Mouse (Mus musculus): ENCODE data around the gene Fmnl2. TPM values are rescaled to one million over a fixed set of nuclear protein-coding genes. Genes with fewer than 3 reads are reported as not detected.

Gene Fmnl2
- polyA plus RNA-seq, 1 experiment: 4.3 TPM

DNA sequence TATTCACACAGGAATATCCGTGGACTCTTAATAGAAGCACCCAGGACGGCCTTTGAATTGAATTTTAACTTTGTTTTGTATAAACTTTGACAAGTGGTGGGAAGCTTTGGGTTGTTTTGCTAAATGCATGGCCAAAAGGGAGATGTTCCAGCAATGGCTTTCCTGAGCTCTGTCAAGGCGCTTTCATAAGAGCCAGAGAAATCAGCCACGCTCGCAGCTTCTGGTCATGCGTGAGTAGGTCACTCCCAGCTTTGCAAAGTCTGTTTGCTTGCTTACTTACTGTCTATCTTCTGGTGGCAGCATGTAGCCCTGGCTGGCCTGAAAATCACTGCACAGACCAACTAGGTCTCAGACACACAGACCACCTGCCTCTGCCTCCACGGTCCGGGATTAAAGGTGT is 248.8 kb downstream of the Fmnl2 start:
- H3K36me3 ChIP-seq (ENCODE audit: control insufficient read depth, insufficient read depth, low read length): no peaks in the 10 kb centered on the region
- WGBS: 77% methylated on average over 8 of the region's 8 CpGs
- DNase-seq: no peak
- TF ChIP-seq CTCF (conservative IDR thresholded peaks at IDR 0.05; ENCODE audit: insufficient read depth, insufficient read length, low read depth, low read length) (no peak), POLR2A (IDR thresholded peaks at IDR 0.05; ENCODE audit: low read depth, low read length) (no peak)
- H3K27ac ChIP-seq (ENCODE audit: insufficient read depth, low read depth, low read length): no peak overlapping the region
- H3K4me1 ChIP-seq (ENCODE audit: control insufficient read depth, insufficient read depth, low read length): no peaks in the 10 kb centered on the region
- H3K4me3 ChIP-seq (ENCODE audit: insufficient read depth, low read depth, low read length): no peak overlapping the region
- H3K27me3 ChIP-seq (replicated peaks; ENCODE audit: control insufficient read depth, insufficient read depth, low read length): no peaks in the 10 kb centered on the region

DNA sequence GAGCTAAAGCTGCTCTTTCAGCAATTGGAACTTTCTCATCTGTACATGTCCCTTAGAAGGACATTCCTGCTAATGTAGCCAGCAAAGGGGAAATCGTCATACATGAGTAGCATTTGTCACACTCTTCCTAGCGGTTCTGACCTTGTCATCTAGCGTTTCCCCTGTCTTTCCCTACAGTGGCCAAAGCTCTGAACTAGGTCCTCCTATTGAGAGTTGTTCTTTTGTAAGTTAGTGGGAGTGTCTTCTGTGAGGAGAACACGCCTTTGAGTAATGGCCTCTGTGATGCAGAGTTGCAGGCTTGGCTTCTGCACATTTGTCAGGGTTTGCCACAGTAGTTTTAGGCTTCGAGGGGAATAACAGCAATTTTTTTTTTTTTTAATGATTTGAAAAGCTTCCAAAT is 250.9 kb downstream of the Fmnl2 start:
- DNase-seq: no peak
- H3K36me3 ChIP-seq (ENCODE audit: control insufficient read depth, insufficient read depth, low read length): no peaks in the 10 kb centered on the region
- no peaks in the 10 kb centered on the region for H3K27me3 ChIP-seq (replicated peaks; ENCODE audit: control insufficient read depth, insufficient read depth, low read length)
- H3K4me3 ChIP-seq (ENCODE audit: insufficient read depth, low read depth, low read length): no peak overlapping the region
- H3K27ac ChIP-seq (ENCODE audit: insufficient read depth, low read depth, low read length): no peak overlapping the region
- no peak for TF ChIP-seq POLR2A (IDR thresholded peaks at IDR 0.05; ENCODE audit: low read depth, low read length)
- TF ChIP-seq CTCF (conservative IDR thresholded peaks at IDR 0.05; ENCODE audit: insufficient read depth, insufficient read length, low read depth, low read length): no peak
- 82% methylated on average over 5 of the region's 5 CpGs for WGBS
- no peaks in the 10 kb centered on the region for H3K4me1 ChIP-seq (ENCODE audit: control insufficient read depth, insufficient read depth, low read length)

DNA sequence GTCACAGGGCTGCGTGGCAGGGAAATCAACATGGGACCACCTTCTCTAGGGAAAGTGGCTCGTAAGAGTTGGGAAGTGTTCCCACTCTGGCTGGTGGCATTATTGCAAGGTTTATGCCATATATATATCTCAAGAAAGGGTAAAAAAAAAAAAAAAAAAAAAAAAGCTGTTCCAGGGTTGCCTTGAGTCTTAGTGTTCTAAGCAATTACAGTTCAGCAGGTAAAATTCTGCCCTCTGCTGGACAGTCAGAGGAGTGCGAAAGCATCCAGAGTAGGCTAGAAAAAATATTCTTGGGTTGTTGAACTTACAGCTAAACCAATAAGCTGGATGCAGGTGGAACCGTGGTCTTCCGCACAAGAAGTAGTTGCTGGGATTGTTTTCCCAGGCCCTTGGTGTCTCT is 264.1 kb downstream of the Fmnl2 start:
- DNase-seq: peak; percentile 50
- H3K4me1 ChIP-seq (ENCODE audit: control insufficient read depth, insufficient read depth, low read length): no peaks in the 10 kb centered on the region
- H3K27me3 ChIP-seq (replicated peaks; ENCODE audit: control insufficient read depth, insufficient read depth, low read length): no peaks in the 10 kb centered on the region
- WGBS: 61% methylated on average over 5 of the region's 5 CpGs
- 0 out of 2 replicates have a peak, but pooled peaks have one; percentile 28 for TF ChIP-seq CTCF (conservative IDR thresholded peaks at IDR 0.05; ENCODE audit: insufficient read depth, insufficient read length, low read depth, low read length)
- no peak for TF ChIP-seq POLR2A (IDR thresholded peaks at IDR 0.05; ENCODE audit: low read depth, low read length)
- no peaks in the 10 kb centered on the region; the same call in 1 of the 2 replicates for H3K36me3 ChIP-seq (ENCODE audit: control insufficient read depth, insufficient read depth, low read length)
- no peak overlapping the region for H3K27ac ChIP-seq (ENCODE audit: insufficient read depth, low read depth, low read length)
- no peak overlapping the region for H3K4me3 ChIP-seq (ENCODE audit: insufficient read depth, low read depth, low read length)

DNA sequence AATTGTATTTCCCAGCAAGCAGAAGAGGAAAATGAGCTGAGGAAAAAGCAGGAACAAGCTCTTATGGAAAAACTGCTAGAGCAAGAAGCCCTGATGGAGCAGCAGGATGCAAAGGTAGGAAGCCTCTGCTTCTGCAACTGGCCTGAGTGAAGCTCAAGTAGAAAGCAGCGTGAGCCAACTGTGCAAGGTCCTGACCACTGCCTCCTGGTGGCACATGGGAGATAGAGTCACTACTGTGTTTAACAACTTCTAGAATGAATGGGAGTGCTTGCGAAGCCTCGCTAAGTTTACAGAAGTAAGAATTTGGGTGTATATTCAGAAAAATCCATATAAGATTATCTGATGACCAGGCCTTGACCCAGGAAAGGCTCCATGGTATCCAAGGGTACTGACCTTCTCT is 268.3 kb downstream of the Fmnl2 start:
- TF ChIP-seq POLR2A (IDR thresholded peaks at IDR 0.05; ENCODE audit: low read depth, low read length) (no peak), CTCF (conservative IDR thresholded peaks at IDR 0.05; ENCODE audit: insufficient read depth, insufficient read length, low read depth, low read length) (0 out of 2 replicates have a peak, but pooled peaks have one; percentile 24)
- DNase-seq: no peak
- Histone ChIP-seq H3K27ac (ENCODE audit: insufficient read depth, low read depth, low read length) (no peak overlapping the region), H3K4me1 (ENCODE audit: control insufficient read depth, insufficient read depth, low read length) (no peaks in the 10 kb centered on the region), H3K36me3 (ENCODE audit: control insufficient read depth, insufficient read depth, low read length) (no peaks in the 10 kb centered on the region; the same call in 1 of the 2 replicates), H3K27me3 (replicated peaks; ENCODE audit: control insufficient read depth, insufficient read depth, low read length) (no peaks in the 10 kb centered on the region), H3K4me3 (ENCODE audit: insufficient read depth, low read depth, low read length) (no peak overlapping the region)
- 87% methylated on average over 3 of the region's 3 CpGs for WGBS

DNA sequence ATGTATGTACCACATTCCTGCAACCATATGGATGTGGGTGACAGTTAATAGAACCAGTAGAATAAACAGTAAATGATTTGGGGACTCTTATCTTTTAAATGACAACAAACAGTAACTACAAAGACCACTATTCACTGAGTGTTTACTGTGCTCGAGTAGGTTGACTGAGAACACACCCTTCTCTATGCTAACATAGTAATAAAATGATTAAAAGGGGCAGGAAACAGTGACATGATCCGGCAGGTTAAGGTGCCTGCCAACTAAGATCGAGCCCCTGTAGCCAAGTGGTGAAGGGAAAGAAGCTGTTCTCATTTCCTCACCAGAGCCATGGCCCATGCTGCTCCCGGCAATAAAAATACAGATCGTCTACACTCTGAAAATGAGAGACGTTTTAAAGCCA is 271.4 kb downstream of the Fmnl2 start:
- 54% methylated on average over 6 of the region's 6 CpGs for WGBS
- no peak overlapping the region for H3K4me3 ChIP-seq (ENCODE audit: insufficient read depth, low read depth, low read length)
- no peaks in the 10 kb centered on the region; the same call in 1 of the 2 replicates for H3K36me3 ChIP-seq (ENCODE audit: control insufficient read depth, insufficient read depth, low read length)
- TF ChIP-seq POLR2A (IDR thresholded peaks at IDR 0.05; ENCODE audit: low read depth, low read length) (no peak), CTCF (conservative IDR thresholded peaks at IDR 0.05; ENCODE audit: insufficient read depth, insufficient read length, low read depth, low read length) (no peak)
- no peaks in the 10 kb centered on the region for H3K4me1 ChIP-seq (ENCODE audit: control insufficient read depth, insufficient read depth, low read length)
- H3K27me3 ChIP-seq (replicated peaks; ENCODE audit: control insufficient read depth, insufficient read depth, low read length): no peaks in the 10 kb centered on the region
- no peak overlapping the region for H3K27ac ChIP-seq (ENCODE audit: insufficient read depth, low read depth, low read length)
- DNase-seq: no peak

DNA sequence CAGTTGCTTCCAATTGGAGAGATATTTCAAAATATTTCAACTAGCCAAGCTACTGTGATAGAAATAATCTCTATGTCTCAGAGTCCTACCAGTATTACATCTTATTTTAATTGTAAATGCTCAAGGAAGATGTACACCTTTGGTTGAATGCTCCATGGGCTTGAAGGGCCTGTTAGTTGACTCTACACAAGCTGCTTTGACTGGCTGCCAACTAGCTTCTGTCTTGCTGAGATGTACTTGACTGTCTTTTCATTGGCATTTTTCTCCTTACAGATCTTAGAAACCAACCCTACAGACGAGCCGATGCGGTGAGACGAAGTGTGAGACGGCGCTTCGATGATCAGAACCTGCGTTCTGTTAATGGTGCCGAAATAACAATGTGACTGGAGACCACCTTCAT is 273.9 kb downstream of the Fmnl2 start:
- DNase-seq: no peak
- Histone ChIP-seq H3K36me3 (ENCODE audit: control insufficient read depth, insufficient read depth, low read length) (peaks cover under 1% of the 10 kb centered on the region), H3K4me3 (ENCODE audit: insufficient read depth, low read depth, low read length) (no peak overlapping the region), H3K27me3 (replicated peaks; ENCODE audit: control insufficient read depth, insufficient read depth, low read length) (no peaks in the 10 kb centered on the region), H3K4me1 (ENCODE audit: control insufficient read depth, insufficient read depth, low read length) (no peaks in the 10 kb centered on the region), H3K27ac (ENCODE audit: insufficient read depth, low read depth, low read length) (no peak overlapping the region)
- TF ChIP-seq CTCF (conservative IDR thresholded peaks at IDR 0.05; ENCODE audit: insufficient read depth, insufficient read length, low read depth, low read length) (no peak), POLR2A (IDR thresholded peaks at IDR 0.05; ENCODE audit: low read depth, low read length) (no peak)
- WGBS: 96% methylated on average over 9 of the region's 9 CpGs

DNA sequence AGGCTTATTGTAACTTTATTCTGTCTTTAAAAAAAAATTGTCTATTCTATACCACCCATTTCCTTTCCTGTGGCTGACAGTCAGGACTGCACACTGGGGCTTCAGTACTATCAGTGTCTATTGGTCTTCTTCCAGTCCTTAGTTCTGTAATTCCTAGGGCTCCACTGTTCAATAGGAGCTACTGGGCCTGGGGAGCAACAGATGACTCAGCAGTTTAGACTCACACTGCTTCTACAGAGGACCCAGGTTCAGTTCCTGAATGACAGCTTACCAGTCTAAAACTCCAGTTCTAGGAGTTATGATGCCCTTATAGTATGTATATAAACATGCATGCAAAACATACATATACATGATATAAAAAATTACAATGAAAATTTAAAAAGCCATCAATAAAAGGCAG is 289.2 kb downstream of the Fmnl2 start:
- DNase-seq: no peak
- peaks cover 3% of the 10 kb centered on the region; the same call in 1 of the 2 replicates for H3K36me3 ChIP-seq (ENCODE audit: control insufficient read depth, insufficient read depth, low read length)
- no peaks in the 10 kb centered on the region for H3K27me3 ChIP-seq (replicated peaks; ENCODE audit: control insufficient read depth, insufficient read depth, low read length)
- TF ChIP-seq POLR2A (IDR thresholded peaks at IDR 0.05; ENCODE audit: low read depth, low read length) (no peak), CTCF (conservative IDR thresholded peaks at IDR 0.05; ENCODE audit: insufficient read depth, insufficient read length, low read depth, low read length) (no peak)
- no peaks in the 10 kb centered on the region for H3K4me1 ChIP-seq (ENCODE audit: control insufficient read depth, insufficient read depth, low read length)
- no peak overlapping the region for H3K27ac ChIP-seq (ENCODE audit: insufficient read depth, low read depth, low read length)
- no peak overlapping the region for H3K4me3 ChIP-seq (ENCODE audit: insufficient read depth, low read depth, low read length)

DNA sequence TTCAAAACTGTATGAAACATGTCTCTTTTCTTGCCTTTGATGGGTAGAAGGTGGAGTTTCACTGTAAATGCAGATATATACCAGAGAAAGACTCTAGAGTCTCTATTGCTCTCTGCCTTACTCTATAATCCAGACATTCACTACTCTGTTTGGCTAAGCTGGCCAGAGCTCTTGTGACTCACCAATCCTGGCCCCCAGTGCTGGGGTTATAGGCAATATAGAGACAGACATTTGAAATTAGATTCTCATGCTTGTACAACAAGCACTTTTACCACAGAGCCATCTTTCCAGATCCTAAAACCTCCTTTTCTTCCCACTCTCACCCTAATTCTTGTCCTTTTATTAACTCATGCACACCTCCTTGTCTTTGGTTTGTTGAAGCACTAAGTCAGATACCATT is 316.3 kb downstream of the Fmnl2 start:
- Histone ChIP-seq H3K4me1 (ENCODE audit: control insufficient read depth, insufficient read depth, low read length) (no peaks in the 10 kb centered on the region), H3K36me3 (ENCODE audit: control insufficient read depth, insufficient read depth, low read length) (peaks cover 3% of the 10 kb centered on the region), H3K27me3 (replicated peaks; ENCODE audit: control insufficient read depth, insufficient read depth, low read length) (no peaks in the 10 kb centered on the region), H3K4me3 (ENCODE audit: insufficient read depth, low read depth, low read length) (no peak overlapping the region), H3K27ac (ENCODE audit: insufficient read depth, low read depth, low read length) (no peak overlapping the region)
- TF ChIP-seq POLR2A (IDR thresholded peaks at IDR 0.05; ENCODE audit: low read depth, low read length) (no peak), CTCF (conservative IDR thresholded peaks at IDR 0.05; ENCODE audit: insufficient read depth, insufficient read length, low read depth, low read length) (no peak)
- DNase-seq: no peak

All from kidney, adult 2 months (tissue).